Mouse (Mus musculus): ENCODE results near the gene Rnf32.

GRCm38 (mm10) chr5:29171165-29171564 lies 24.6 kb upstream of the Rnf32 start:
- TF ChIP-seq CTCF (IDR thresholded peaks at IDR 0.05; ENCODE audit: control insufficient read depth, insufficient read depth, insufficient replicate concordance, low read depth, low read length) (no peak), POLR2A (IDR thresholded peaks at IDR 0.05; ENCODE audit: control insufficient read depth, low read depth, low read length) (no peak)
